Mouse (Mus musculus): ENCODE results near the gene Igf2bp1. TPM values are rescaled to one million over a fixed set of nuclear protein-coding genes. Genes with fewer than 3 reads are reported as not detected.

Igf2bp1 gene
- polyA plus RNA-seq, 1 experiment from 2014 or later, result 20.2 TPM

- H3K36me3 ChIP-seq (ENCODE audit: control insufficient read depth, insufficient read depth), result peaks cover 14% of the 10 kb centered on the region; the same call in 1 of the 2 replicates
- H3K4me2 ChIP-seq (ENCODE audit: low read length), result no peak overlapping the region
- H3K4me1 ChIP-seq (replicated peaks; ENCODE audit: control insufficient read depth, insufficient read depth, low read length), result peaks cover 19% of the 10 kb centered on the region
- no peak overlapping the region for H3K4me3 ChIP-seq (replicated peaks; ENCODE audit: low read length)
- no peaks in the 10 kb centered on the region for H3K9me3 ChIP-seq (ENCODE audit: control insufficient read depth, low read length)
- no peak for ATAC-seq
- no peak overlapping the region for H3K27ac ChIP-seq (ENCODE audit: low read length)
- H3K9ac ChIP-seq (replicated peaks; ENCODE audit: low read depth, low read length), result no peak overlapping the region
- H3K27me3 ChIP-seq (replicated peaks; ENCODE audit: control insufficient read depth, insufficient read depth, low read length), result no peaks in the 10 kb centered on the region
- 94% methylated on average over 5 of the region's 5 CpGs for WGBS
These were observed 31.8 kb upstream of the Igf2bp1 start for GRCm38 (mm10) chr11:96037499-96037898.

- H3K4me2 ChIP-seq (ENCODE audit: low read length), result peak overlapping the region; percentile 91
- 7% methylated on average over 6 of the region's 6 CpGs for WGBS
- H3K27me3 ChIP-seq (replicated peaks; ENCODE audit: control insufficient read depth, insufficient read depth, low read length), result no peaks in the 10 kb centered on the region; the same call in 1 of the 2 replicates
- peaks cover 19% of the 10 kb centered on the region for H3K4me1 ChIP-seq (replicated peaks; ENCODE audit: control insufficient read depth, insufficient read depth, low read length)
- H3K9ac ChIP-seq (replicated peaks; ENCODE audit: low read depth, low read length), result peak overlapping the region; percentile 71
- H3K36me3 ChIP-seq (ENCODE audit: control insufficient read depth, insufficient read depth), result 0 out of 2 replicates have a peak, but pooled peaks cover 6% of the 10 kb centered on the region
- no peak overlapping the region for H3K27ac ChIP-seq (ENCODE audit: low read length)
- ATAC-seq, result peak; percentile 20; the same call in 1 of the 2 replicates
- no peaks in the 10 kb centered on the region for H3K9me3 ChIP-seq (ENCODE audit: control insufficient read depth, low read length)
- H3K4me3 ChIP-seq (replicated peaks; ENCODE audit: low read length), result peak overlapping the region; percentile 68
These were observed 29.4 kb upstream of the Igf2bp1 start for GRCm38 (mm10) chr11:96035133-96035532.

GRCm38 (mm10) chr11:96034596-96035052, 28.9 kb upstream of the Igf2bp1 start, which contains the start of gene Snf8:
Gene Snf8, plus strand, starts transcription at chr11:96034885.
- H3K9me3 ChIP-seq (ENCODE audit: control insufficient read depth, low read length), result no peaks in the 10 kb centered on the region
- H3K4me3 ChIP-seq (replicated peaks; ENCODE audit: low read length), result peak within 1 kb of the TSS; percentile 68
- H3K27ac ChIP-seq (ENCODE audit: low read length), result no peak within 1 kb of the TSS
- H3K4me2 ChIP-seq (ENCODE audit: low read length), result peak within 1 kb of the TSS; percentile 91
- peak; percentile 88 for ATAC-seq
- 0% methylated on average over 29 of the region's 29 CpGs for WGBS
- H3K36me3 ChIP-seq (ENCODE audit: control insufficient read depth, insufficient read depth), result 0 out of 2 replicates have a peak, but pooled peaks cover 6% of the 10 kb centered on the region
- peak within 1 kb of the TSS; percentile 71 for H3K9ac ChIP-seq (replicated peaks; ENCODE audit: low read depth, low read length)
- H3K4me1 ChIP-seq (replicated peaks; ENCODE audit: control insufficient read depth, insufficient read depth, low read length), result peaks cover 19% of the 10 kb centered on the region
- no peaks in the 10 kb centered on the region; the same call in 1 of the 2 replicates for H3K27me3 ChIP-seq (replicated peaks; ENCODE audit: control insufficient read depth, insufficient read depth, low read length)

- WGBS, result 53% methylated on average over 8 of the region's 8 CpGs
- peaks cover 19% of the 10 kb centered on the region for H3K4me1 ChIP-seq (replicated peaks; ENCODE audit: control insufficient read depth, insufficient read depth, low read length)
- H3K27me3 ChIP-seq (replicated peaks; ENCODE audit: control insufficient read depth, insufficient read depth, low read length), result no peaks in the 10 kb centered on the region; the same call in 1 of the 2 replicates
- H3K9me3 ChIP-seq (ENCODE audit: control insufficient read depth, low read length), result no peaks in the 10 kb centered on the region
- H3K9ac ChIP-seq (replicated peaks; ENCODE audit: low read depth, low read length), result no peak overlapping the region
- H3K4me2 ChIP-seq (ENCODE audit: low read length), result peak overlapping the region; percentile 91
- no peak overlapping the region for H3K27ac ChIP-seq (ENCODE audit: low read length)
- H3K36me3 ChIP-seq (ENCODE audit: control insufficient read depth, insufficient read depth), result 0 out of 2 replicates have a peak, but pooled peaks cover 2% of the 10 kb centered on the region
- no peak for ATAC-seq
- peak overlapping the region; percentile 68 for H3K4me3 ChIP-seq (replicated peaks; ENCODE audit: low read length)
These were observed 28.4 kb upstream of the Igf2bp1 start for GRCm38 (mm10) chr11:96034116-96034515.

- H3K27me3 ChIP-seq (replicated peaks; ENCODE audit: control insufficient read depth, insufficient read depth, low read length), result no peaks in the 10 kb centered on the region; the same call in 1 of the 2 replicates
- WGBS, result 94% methylated on average over 2 of the region's 3 CpGs
- H3K4me1 ChIP-seq (replicated peaks; ENCODE audit: control insufficient read depth, insufficient read depth, low read length), result peaks cover 19% of the 10 kb centered on the region
- no peak overlapping the region for H3K27ac ChIP-seq (ENCODE audit: low read length)
- no peaks in the 10 kb centered on the region for H3K36me3 ChIP-seq (ENCODE audit: control insufficient read depth, insufficient read depth)
- no peak overlapping the region for H3K9ac ChIP-seq (replicated peaks; ENCODE audit: low read depth, low read length)
- H3K4me2 ChIP-seq (ENCODE audit: low read length), result no peak overlapping the region
- no peaks in the 10 kb centered on the region for H3K9me3 ChIP-seq (ENCODE audit: control insufficient read depth, low read length)
- ATAC-seq, result no peak
- H3K4me3 ChIP-seq (replicated peaks; ENCODE audit: low read length), result no peak overlapping the region
These were observed 27.5 kb upstream of the Igf2bp1 start for GRCm38 (mm10) chr11:96033264-96033663.

- Histone ChIP-seq H3K27me3 (replicated peaks; ENCODE audit: control insufficient read depth, insufficient read depth, low read length) (no peaks in the 10 kb centered on the region; the same call in 1 of the 2 replicates), H3K27ac (ENCODE audit: low read length) (no peak overlapping the region)
- WGBS, result 77% methylated on average over 2 of the region's 2 CpGs
These were observed 26.0 kb upstream of the Igf2bp1 start for GRCm38 (mm10) chr11:96031701-96032100.

GRCm38 (mm10) chr11:96030571-96030970, 24.8 kb upstream of the Igf2bp1 start:
- Histone ChIP-seq H3K4me3 (replicated peaks; ENCODE audit: low read length) (no peak overlapping the region), H3K27me3 (replicated peaks; ENCODE audit: control insufficient read depth, insufficient read depth, low read length) (no peaks in the 10 kb centered on the region; the same call in 1 of the 2 replicates), H3K4me1 (replicated peaks; ENCODE audit: control insufficient read depth, insufficient read depth, low read length) (peaks cover 10% of the 10 kb centered on the region), H3K9ac (replicated peaks; ENCODE audit: low read depth, low read length) (no peak overlapping the region), H3K4me2 (ENCODE audit: low read length) (no peak overlapping the region), H3K9me3 (ENCODE audit: control insufficient read depth, low read length) (no peaks in the 10 kb centered on the region), H3K36me3 (ENCODE audit: control insufficient read depth, insufficient read depth) (no peaks in the 10 kb centered on the region), H3K27ac (ENCODE audit: low read length) (no peak overlapping the region)
- 88% methylated on average over 3 of the region's 3 CpGs for WGBS
- no peak for ATAC-seq

More at GRCm38 (mm10) chr11:96031701-96032100, 26.0 kb upstream of the Igf2bp1 start:
- Histone ChIP-seq H3K36me3 (ENCODE audit: control insufficient read depth, insufficient read depth) (no peaks in the 10 kb centered on the region), H3K9me3 (ENCODE audit: control insufficient read depth, low read length) (no peaks in the 10 kb centered on the region), H3K4me2 (ENCODE audit: low read length) (no peak overlapping the region), H3K4me3 (replicated peaks; ENCODE audit: low read length) (no peak overlapping the region), H3K4me1 (replicated peaks; ENCODE audit: control insufficient read depth, insufficient read depth, low read length) (peaks cover 17% of the 10 kb centered on the region), H3K9ac (replicated peaks; ENCODE audit: low read depth, low read length) (no peak overlapping the region)
- no peak for ATAC-seq

- no peaks in the 10 kb centered on the region for H3K9me3 ChIP-seq (ENCODE audit: control insufficient read depth, low read length)
- no peak overlapping the region for H3K4me3 ChIP-seq (replicated peaks; ENCODE audit: low read length)
- H3K4me1 ChIP-seq (replicated peaks; ENCODE audit: control insufficient read depth, insufficient read depth, low read length), result no peaks in the 10 kb centered on the region
- H3K27ac ChIP-seq (ENCODE audit: low read length), result no peak overlapping the region
- no peak overlapping the region for H3K4me2 ChIP-seq (ENCODE audit: low read length)
- no peaks in the 10 kb centered on the region for H3K36me3 ChIP-seq (ENCODE audit: control insufficient read depth, insufficient read depth)
- no peak for ATAC-seq
- WGBS, result 48% methylated on average over 5 of the region's 5 CpGs
- no peaks in the 10 kb centered on the region; the same call in 1 of the 2 replicates for H3K27me3 ChIP-seq (replicated peaks; ENCODE audit: control insufficient read depth, insufficient read depth, low read length)
- H3K9ac ChIP-seq (replicated peaks; ENCODE audit: low read depth, low read length), result no peak overlapping the region
These were observed 22.4 kb upstream of the Igf2bp1 start for GRCm38 (mm10) chr11:96028130-96028529.

- no peaks in the 10 kb centered on the region for H3K9me3 ChIP-seq (ENCODE audit: control insufficient read depth, low read length)
- no peaks in the 10 kb centered on the region for H3K27me3 ChIP-seq (replicated peaks; ENCODE audit: control insufficient read depth, insufficient read depth, low read length)
- no peak for ATAC-seq
- no peaks in the 10 kb centered on the region for H3K36me3 ChIP-seq (ENCODE audit: control insufficient read depth, insufficient read depth)
- H3K4me2 ChIP-seq (ENCODE audit: low read length), result no peak overlapping the region
- H3K4me3 ChIP-seq (replicated peaks; ENCODE audit: low read length), result no peak overlapping the region
- no peak overlapping the region for H3K9ac ChIP-seq (replicated peaks; ENCODE audit: low read depth, low read length)
- WGBS, result 65% methylated on average over 4 of the region's 4 CpGs
- H3K27ac ChIP-seq (ENCODE audit: low read length), result no peak overlapping the region
- H3K4me1 ChIP-seq (replicated peaks; ENCODE audit: control insufficient read depth, insufficient read depth, low read length), result no peaks in the 10 kb centered on the region
These were observed 14.9 kb upstream of the Igf2bp1 start for GRCm38 (mm10) chr11:96020622-96021021.
